Mouse (Mus musculus): ENCODE measurements at regions not wholly inside any gene's neighbourhood (a gene's known extent, or its start where the extent isn't known, plus 50 kb on each side); places are given as distances from the start of the nearest gene placed in this dataset.

GRCm38 (mm10) chr10:16814013-16814412 is 909.0 kb upstream of the Cited2 start:
- no peak overlapping the region for H3K27ac ChIP-seq (ENCODE audit: insufficient read depth, low read depth, low read length)
- no peak for TF ChIP-seq CTCF (conservative IDR thresholded peaks at IDR 0.05; ENCODE audit: insufficient read depth, insufficient read length, low read depth, low read length)
- no peak for TF ChIP-seq POLR2A (IDR thresholded peaks at IDR 0.05; ENCODE audit: low read depth, low read length)
- no peaks in the 10 kb centered on the region for H3K4me1 ChIP-seq (ENCODE audit: control insufficient read depth, insufficient read depth, low read length)
- no peaks in the 10 kb centered on the region for H3K27me3 ChIP-seq (replicated peaks; ENCODE audit: control insufficient read depth, insufficient read depth, low read length)
- H3K4me3 ChIP-seq (ENCODE audit: insufficient read depth, low read depth, low read length): no peak overlapping the region
- 99% methylated on average over 2 of the region's 2 CpGs for WGBS
- H3K36me3 ChIP-seq (ENCODE audit: control insufficient read depth, insufficient read depth, low read length): no peaks in the 10 kb centered on the region
- DNase-seq: no peak

- H3K27ac ChIP-seq (ENCODE audit: insufficient read depth, low read depth, low read length): no peak overlapping the region
- no peaks in the 10 kb centered on the region for H3K36me3 ChIP-seq (ENCODE audit: control insufficient read depth, insufficient read depth, low read length)
- H3K4me1 ChIP-seq (ENCODE audit: control insufficient read depth, insufficient read depth, low read length): no peaks in the 10 kb centered on the region
- no peak for DNase-seq
- no peaks in the 10 kb centered on the region for H3K27me3 ChIP-seq (replicated peaks; ENCODE audit: control insufficient read depth, insufficient read depth, low read length)
- TF ChIP-seq CTCF (conservative IDR thresholded peaks at IDR 0.05; ENCODE audit: insufficient read depth, insufficient read length, low read depth, low read length) (no peak), POLR2A (IDR thresholded peaks at IDR 0.05; ENCODE audit: low read depth, low read length) (no peak)
- H3K4me3 ChIP-seq (ENCODE audit: insufficient read depth, low read depth, low read length): no peak overlapping the region
- 63% methylated on average over 1 of the region's 1 CpGs for WGBS
Measured at GRCm38 (mm10) chr10:16861534-16861933, 861.5 kb upstream of the Cited2 start.

GRCm38 (mm10) chr10:16866914-16867313 is 856.1 kb upstream of the Cited2 start:
- 53% methylated on average over 2 of the region's 2 CpGs for WGBS
- TF ChIP-seq POLR2A (IDR thresholded peaks at IDR 0.05; ENCODE audit: low read depth, low read length) (no peak), CTCF (conservative IDR thresholded peaks at IDR 0.05; ENCODE audit: insufficient read depth, insufficient read length, low read depth, low read length) (no peak)
- Histone ChIP-seq H3K27me3 (replicated peaks; ENCODE audit: control insufficient read depth, insufficient read depth, low read length) (no peaks in the 10 kb centered on the region), H3K27ac (ENCODE audit: insufficient read depth, low read depth, low read length) (no peak overlapping the region), H3K36me3 (ENCODE audit: control insufficient read depth, insufficient read depth, low read length) (no peaks in the 10 kb centered on the region), H3K4me3 (ENCODE audit: insufficient read depth, low read depth, low read length) (no peak overlapping the region), H3K4me1 (ENCODE audit: control insufficient read depth, insufficient read depth, low read length) (no peaks in the 10 kb centered on the region)
- DNase-seq: no peak

DNA sequence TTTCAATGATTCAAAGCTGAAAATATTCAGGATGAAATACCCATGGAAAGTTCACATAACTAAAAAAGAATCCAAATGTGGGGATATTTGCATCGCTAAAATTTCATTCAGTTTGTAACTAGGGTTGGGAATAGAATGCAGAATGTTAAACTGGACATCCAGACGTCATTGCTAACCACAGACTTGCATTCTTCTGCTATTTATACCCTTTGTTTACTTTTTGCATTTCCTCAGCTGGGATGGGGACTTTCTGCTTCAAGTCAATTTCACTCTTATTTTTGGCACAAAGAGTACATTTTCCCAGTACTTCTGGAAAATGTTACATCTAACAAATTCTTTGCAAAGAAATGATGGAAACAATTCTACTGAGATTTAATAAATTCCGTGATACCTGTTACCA is 848.9 kb upstream of the Cited2 start:
- no peak overlapping the region for H3K27ac ChIP-seq (ENCODE audit: insufficient read depth, low read depth, low read length)
- H3K4me3 ChIP-seq (ENCODE audit: insufficient read depth, low read depth, low read length): no peak overlapping the region
- no peaks in the 10 kb centered on the region for H3K27me3 ChIP-seq (replicated peaks; ENCODE audit: control insufficient read depth, insufficient read depth, low read length)
- TF ChIP-seq CTCF (conservative IDR thresholded peaks at IDR 0.05; ENCODE audit: insufficient read depth, insufficient read length, low read depth, low read length): no peak
- TF ChIP-seq POLR2A (IDR thresholded peaks at IDR 0.05; ENCODE audit: low read depth, low read length): no peak
- 61% methylated on average over 3 of the region's 3 CpGs for WGBS
- peak; percentile 1 for DNase-seq
- no peaks in the 10 kb centered on the region for H3K4me1 ChIP-seq (ENCODE audit: control insufficient read depth, insufficient read depth, low read length)
- no peaks in the 10 kb centered on the region for H3K36me3 ChIP-seq (ENCODE audit: control insufficient read depth, insufficient read depth, low read length)

DNA sequence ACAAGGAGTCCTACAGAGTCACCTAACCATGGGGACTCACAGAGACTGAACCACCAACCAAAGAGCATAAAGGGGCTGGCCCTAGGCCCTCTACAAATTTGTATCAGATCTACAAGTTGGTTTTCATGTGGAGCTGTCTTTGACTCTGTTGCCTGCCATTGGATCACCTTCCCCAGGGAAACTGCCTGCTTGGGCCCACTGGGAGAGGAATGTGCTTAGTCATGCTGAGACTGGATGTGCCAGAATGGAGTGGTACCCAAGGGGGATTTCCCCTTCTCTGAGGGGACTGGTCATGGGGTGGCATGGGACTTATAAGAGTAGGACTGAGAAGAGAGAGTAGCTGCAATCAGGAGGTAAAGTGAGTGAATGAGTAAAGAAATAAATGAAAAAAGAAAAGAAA is 844.8 kb upstream of the Cited2 start:
- Histone ChIP-seq H3K4me3 (ENCODE audit: insufficient read depth, low read depth, low read length) (no peak overlapping the region), H3K27ac (ENCODE audit: insufficient read depth, low read depth, low read length) (no peak overlapping the region), H3K27me3 (replicated peaks; ENCODE audit: control insufficient read depth, insufficient read depth, low read length) (no peaks in the 10 kb centered on the region), H3K36me3 (ENCODE audit: control insufficient read depth, insufficient read depth, low read length) (no peaks in the 10 kb centered on the region), H3K4me1 (ENCODE audit: control insufficient read depth, insufficient read depth, low read length) (no peaks in the 10 kb centered on the region)
- no peak for TF ChIP-seq POLR2A (IDR thresholded peaks at IDR 0.05; ENCODE audit: low read depth, low read length)
- no peak for TF ChIP-seq CTCF (conservative IDR thresholded peaks at IDR 0.05; ENCODE audit: insufficient read depth, insufficient read length, low read depth, low read length)
- DNase-seq: no peak

- no peak overlapping the region for H3K4me3 ChIP-seq (ENCODE audit: insufficient read depth, low read depth, low read length)
- H3K27ac ChIP-seq (ENCODE audit: insufficient read depth, low read depth, low read length): no peak overlapping the region
- H3K4me1 ChIP-seq (ENCODE audit: control insufficient read depth, insufficient read depth, low read length): no peaks in the 10 kb centered on the region
- no peak for TF ChIP-seq POLR2A (IDR thresholded peaks at IDR 0.05; ENCODE audit: low read depth, low read length)
- no peak for TF ChIP-seq CTCF (conservative IDR thresholded peaks at IDR 0.05; ENCODE audit: insufficient read depth, insufficient read length, low read depth, low read length)
- no peak for DNase-seq
- no peaks in the 10 kb centered on the region for H3K36me3 ChIP-seq (ENCODE audit: control insufficient read depth, insufficient read depth, low read length)
- H3K27me3 ChIP-seq (replicated peaks; ENCODE audit: control insufficient read depth, insufficient read depth, low read length): no peaks in the 10 kb centered on the region
Measured at GRCm38 (mm10) chr10:16893316-16893715, 829.7 kb upstream of the Cited2 start.

DNA sequence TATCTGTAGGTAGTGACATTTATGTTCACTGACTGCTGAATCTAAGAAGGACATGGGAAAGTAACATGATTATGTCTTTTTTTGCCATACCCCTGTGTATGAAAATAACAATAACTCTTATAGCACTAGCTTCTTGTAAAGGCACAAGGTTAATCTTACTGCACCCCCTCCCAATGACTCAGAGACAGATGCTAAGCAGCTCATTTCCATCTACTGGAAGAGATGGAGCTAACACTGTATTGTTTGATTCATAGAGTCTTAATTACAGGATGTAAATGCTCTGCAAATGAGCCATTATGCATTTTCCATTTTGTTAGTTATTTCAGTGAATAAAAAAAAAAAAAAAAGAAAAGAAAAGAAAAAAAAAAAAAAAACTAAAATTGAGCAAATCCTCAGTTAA is 827.7 kb upstream of the Cited2 start:
- TF ChIP-seq POLR2A (IDR thresholded peaks at IDR 0.05; ENCODE audit: low read depth, low read length) (no peak), CTCF (conservative IDR thresholded peaks at IDR 0.05; ENCODE audit: insufficient read depth, insufficient read length, low read depth, low read length) (no peak)
- Histone ChIP-seq H3K36me3 (ENCODE audit: control insufficient read depth, insufficient read depth, low read length) (no peaks in the 10 kb centered on the region), H3K27ac (ENCODE audit: insufficient read depth, low read depth, low read length) (no peak overlapping the region), H3K27me3 (replicated peaks; ENCODE audit: control insufficient read depth, insufficient read depth, low read length) (no peaks in the 10 kb centered on the region), H3K4me1 (ENCODE audit: control insufficient read depth, insufficient read depth, low read length) (no peaks in the 10 kb centered on the region), H3K4me3 (ENCODE audit: insufficient read depth, low read depth, low read length) (no peak overlapping the region)
- DNase-seq: no peak

DNA sequence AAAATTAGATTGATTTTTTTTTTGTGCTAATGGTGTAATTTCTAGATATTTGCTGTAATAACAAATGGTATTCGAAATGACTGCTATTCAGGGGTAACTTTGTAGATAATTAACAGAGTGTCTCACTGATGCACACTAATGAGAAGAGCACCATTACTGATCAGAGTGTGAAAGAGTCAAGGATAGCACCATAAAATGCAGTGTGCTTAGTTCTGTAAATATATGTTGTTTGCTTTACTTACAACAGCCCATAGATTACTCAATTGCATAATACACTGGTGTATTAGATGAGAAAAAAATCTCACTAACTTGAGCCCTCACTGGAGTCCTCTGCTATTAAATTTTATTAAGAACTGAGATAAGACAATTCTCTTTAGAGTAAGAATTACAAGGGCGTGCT is 800.1 kb upstream of the Cited2 start:
- no peak for TF ChIP-seq POLR2A (IDR thresholded peaks at IDR 0.05; ENCODE audit: low read depth, low read length)
- TF ChIP-seq CTCF (conservative IDR thresholded peaks at IDR 0.05; ENCODE audit: insufficient read depth, insufficient read length, low read depth, low read length): no peak
- Histone ChIP-seq H3K4me1 (ENCODE audit: control insufficient read depth, insufficient read depth, low read length) (no peaks in the 10 kb centered on the region), H3K27ac (ENCODE audit: insufficient read depth, low read depth, low read length) (no peak overlapping the region), H3K27me3 (replicated peaks; ENCODE audit: control insufficient read depth, insufficient read depth, low read length) (no peaks in the 10 kb centered on the region), H3K36me3 (ENCODE audit: control insufficient read depth, insufficient read depth, low read length) (no peaks in the 10 kb centered on the region), H3K4me3 (ENCODE audit: insufficient read depth, low read depth, low read length) (no peak overlapping the region)
- no peak for DNase-seq
- 71% methylated on average over 2 of the region's 2 CpGs for WGBS

All from kidney, adult 2 months (tissue).